10 mouse cellular contexts compared by ENCODE assay signal in genomic region chr5:124175138-124175537, GRCm38 (mm10). TPM values are rescaled to one million over a fixed set of nuclear protein-coding genes. Genes with fewer than 3 reads are reported as not detected.
DNase-seq lines count a peak whose midpoint lies in the region; ATAC-seq lines count a peak whose summit lies in the region.
"Had no signal": no experiment of that assay in that cellular context is flagged by ENCODE, and none has a peak within 500 bp of the region (broad histone marks: within the 10 kb centered on the region; RNA-seq: fewer than 3 reads in every experiment).

No protein-coding gene starts in this region.

- intact Hi-C loops in left cerebral cortex, postnatal 4 days (cut with DNase I): no loop called here
- intact Hi-C loops in left cerebral cortex, postnatal 14 days (cut with DNase I): no loop called here

- no peaks in the 10 kb centered on the region for H3K9me3 ChIP-seq in forebrain, embryonic 14.5 days (replicated peaks; ENCODE audit: control insufficient read depth, low read length)
- no peaks in the 10 kb centered on the region for H3K9me3 ChIP-seq in forebrain, embryonic 12.5 days
- H3K9me3 ChIP-seq in heart, embryonic 14.5 days (ENCODE audit: control insufficient read depth, low read length): no peaks in the 10 kb centered on the region
- no peaks in the 10 kb centered on the region for H3K9me3 ChIP-seq in neural tube, embryonic 12.5 days

- H3K27me3 ChIP-seq in forebrain, embryonic 14.5 days (replicated peaks; ENCODE audit: control insufficient read depth, insufficient read depth, low read length): no peaks in the 10 kb centered on the region
- 0 out of 2 replicates have a peak, but pooled peaks cover 9% of the 10 kb centered on the region for H3K27me3 ChIP-seq in forebrain, embryonic 12.5 days
- H3K27me3 ChIP-seq in heart, embryonic 14.5 days (ENCODE audit: control insufficient read depth, insufficient read depth, low read length): no peaks in the 10 kb centered on the region
- H3K27me3 ChIP-seq in neural tube, embryonic 12.5 days (replicated peaks): 0 out of 2 replicates have a peak, but pooled peaks cover 2% of the 10 kb centered on the region

- no peak overlapping the region for H3K9ac ChIP-seq in forebrain, embryonic 14.5 days (ENCODE audit: low read length)
- no peak overlapping the region for H3K9ac ChIP-seq in forebrain, embryonic 12.5 days
- no peak overlapping the region; the same call in 1 of the 2 replicates for H3K9ac ChIP-seq in heart, embryonic 14.5 days (ENCODE audit: low read length)
- no peak overlapping the region for H3K9ac ChIP-seq in neural tube, embryonic 12.5 days
- H3K9ac ChIP-seq: liver, embryonic 14.5 days had no signal

- no peaks in the 10 kb centered on the region for H3K36me3 ChIP-seq in forebrain, embryonic 14.5 days (ENCODE audit: control insufficient read depth, insufficient read depth, low read length)
- H3K36me3 ChIP-seq in forebrain, embryonic 12.5 days (replicated peaks): no peaks in the 10 kb centered on the region
- no peaks in the 10 kb centered on the region for H3K36me3 ChIP-seq in heart, embryonic 14.5 days (ENCODE audit: control insufficient read depth, insufficient read depth, low read length)
- H3K36me3 ChIP-seq in neural tube, embryonic 12.5 days: no peaks in the 10 kb centered on the region

- H3K4me1 ChIP-seq in forebrain, embryonic 14.5 days (ENCODE audit: control insufficient read depth, insufficient read depth, low read length): peaks cover 31% of the 10 kb centered on the region
- H3K4me1 ChIP-seq in forebrain, embryonic 12.5 days: peaks cover 49% of the 10 kb centered on the region
- peaks cover 49 to 73% of the 10 kb centered on the region in 2 experiments for H3K4me1 ChIP-seq in heart, embryonic 14.5 days (ENCODE audit: control insufficient read depth in 2 of 2, insufficient read depth in 2 of 2, low read length in 2 of 2)
- peaks cover 22% of the 10 kb centered on the region for H3K4me1 ChIP-seq in neural tube, embryonic 12.5 days

- no peak overlapping the region for H3K4me3 ChIP-seq in forebrain, embryonic 14.5 days (ENCODE audit: low read depth, low read length)
- no peak overlapping the region for H3K4me3 ChIP-seq in forebrain, embryonic 12.5 days (replicated peaks)
- no peak overlapping the region for H3K4me3 ChIP-seq in heart, embryonic 14.5 days (ENCODE audit: control insufficient read depth in 1 of 2, insufficient read depth in 1 of 2, low read depth in 1 of 2, low read length in 2 of 2)
- H3K4me3 ChIP-seq in neural tube, embryonic 12.5 days: no peak overlapping the region

- H3K27ac ChIP-seq in forebrain, embryonic 14.5 days (ENCODE audit: low read depth, low read length): no peak overlapping the region
- no peak overlapping the region for H3K27ac ChIP-seq in forebrain, embryonic 12.5 days
- peak overlapping the region; percentile 92 to 97; a peak in 3 of 4 replicates for H3K27ac ChIP-seq in heart, embryonic 14.5 days (replicated peaks in 1 of 2; ENCODE audit: control insufficient read depth in 1 of 2, insufficient read depth in 1 of 2, low read depth in 2 of 2, low read length in 2 of 2)
- H3K27ac ChIP-seq in neural tube, embryonic 12.5 days: 0 out of 2 replicates have a peak overlapping the region, but pooled peaks have one; percentile 7
- H3K27ac ChIP-seq: liver, embryonic 14.5 days had no signal

- DNase-seq in forebrain, embryonic 14.5 days (ENCODE audit: low spot score): peak; percentile 59
- peak; percentile 48 for DNase-seq in left cerebral cortex, postnatal 4 days
- no peak for DNase-seq in left cerebral cortex, adult 11 months (ENCODE audit: low spot score)
- DNase-seq in left cerebral cortex, postnatal 14 days (ENCODE audit: low spot score in 2 of 2): no peak
- DNase-seq in thymus, postnatal 25 days: no peak
- DNase-seq: kidney, postnatal 10 days had no signal

- 35% methylated on average over 4 of the region's 4 CpGs for WGBS in forebrain, embryonic 14.5 days
- WGBS in forebrain, embryonic 12.5 days: 46% methylated on average over 4 of the region's 4 CpGs
- 29% methylated on average over 4 of the region's 4 CpGs for WGBS in heart, embryonic 14.5 days
- WGBS in neural tube, embryonic 12.5 days: 21% methylated on average over 4 of the region's 4 CpGs

- ATAC-seq in forebrain, embryonic 14.5 days: no peak
- ATAC-seq in forebrain, embryonic 12.5 days (ENCODE audit: low FRiP score): no peak
- no peak for ATAC-seq in heart, embryonic 14.5 days (ENCODE audit: insufficient number of reproducible peaks, insufficient read depth, low FRiP score, low read depth)
- peak; percentile 41; the same call in 1 of the 2 replicates for ATAC-seq in neural tube, embryonic 12.5 days (ENCODE audit: low FRiP score, low read depth)

- no peak overlapping the region for H3K4me2 ChIP-seq in forebrain, embryonic 14.5 days (ENCODE audit: low read length)
- no peak overlapping the region for H3K4me2 ChIP-seq in forebrain, embryonic 12.5 days
- H3K4me2 ChIP-seq in heart, embryonic 14.5 days (ENCODE audit: low read length): no peak overlapping the region
- H3K4me2 ChIP-seq in neural tube, embryonic 12.5 days (replicated peaks): no peak overlapping the region

RNA-seq across cellular contexts. Expression of gene Arl6ip4, which starts 59.2 kb away (rescaled TPM):
- polyA plus RNA-seq in forebrain, embryonic 14.5 days (2014; fragmentation: Nextera tagmentation; extraction: Ambion mirVana): 52.1 and 56.5 TPM in 2 replicates
- polyA plus RNA-seq in forebrain, embryonic 12.5 days (2016; fragmentation: Nextera tagmentation; extraction: Ambion mirVana): 92.7 and 97.1 TPM in 2 replicates
- 10 to 100 TPM; 58.1 to 59.9 TPM for total RNA-seq in left cerebral cortex, postnatal 4 days (2021)
- polyA plus RNA-seq in heart, embryonic 14.5 days (2014; fragmentation: Nextera tagmentation; extraction: Ambion mirVana): 63.0 and 66.2 TPM in 2 replicates
- 93.1 and 98.9 TPM in 2 replicates for polyA plus RNA-seq in neural tube, embryonic 12.5 days (2016; fragmentation: Nextera tagmentation; extraction: Ambion mirVana)
- 10 to 100 TPM; 48.2 to 48.5 TPM for total RNA-seq in left cerebral cortex, postnatal 14 days (2021)

Comparison
In these comparisons a context has a peak if more than half of its experiments do, and no peak if none do; other contexts are left out.
1. DNase-seq: peak in forebrain, embryonic 14.5 days (single experiment) and left cerebral cortex, postnatal 4 days (single experiment); none in left cerebral cortex, adult 11 months (single experiment), left cerebral cortex, postnatal 14 days (0 of 2) and thymus, postnatal 25 days (single experiment).
2. H3K27ac ChIP-seq: peak in heart, embryonic 14.5 days (2 of 2) and neural tube, embryonic 12.5 days (single experiment); none in forebrain, embryonic 14.5 days (single experiment) and forebrain, embryonic 12.5 days (single experiment).